Mouse (Mus musculus) midbrain, embryonic 11.5 days (tissue): ENCODE data around the gene Sval1. TPM values are rescaled to one million over a fixed set of nuclear protein-coding genes. Genes with fewer than 3 reads are reported as not detected.

Experiments
- ATAC-seq: fragments of 200-750 bp; cut with Nextera tagmentation; 2 replicates; pipeline ENCODE4 v1.8.0; 2017; ENCODE audit warnings: moderate TSS enrichment, moderate library complexity; ENCODE audit not compliant: low FRiP score
- DNase-seq: peaks from one replicate; pipeline ENCODE4 v3.0.0; 2015; ENCODE audit warnings: low spot score; ENCODE audit errors: missing footprints
- H3K27ac ChIP-seq: fragments of 300-500 bp; sonication (generic); 2 replicates; pipeline ENCODE4 v1.5.1; 2014; ENCODE audit warnings: low read depth, low read length
- H3K27me3 ChIP-seq: fragments of 300-500 bp; sonication (generic); 2 replicates; pipeline ENCODE4 v1.6.1; 2014; ENCODE audit warnings: mild to moderate bottlenecking, low read length, moderate library complexity, mixed read lengths; ENCODE audit not compliant: control insufficient read depth, insufficient read depth
- H3K36me3 ChIP-seq: fragments of 300-500 bp; sonication (generic); 2 replicates; pipeline ENCODE4 v1.6.1; 2014; ENCODE audit warnings: mild to moderate bottlenecking, low read length, moderate library complexity, mixed read lengths; ENCODE audit not compliant: control insufficient read depth, insufficient read depth
- H3K4me1 ChIP-seq: fragments of 300-500 bp; sonication (generic); 2 replicates; pipeline ENCODE4 v1.6.1; 2014; ENCODE audit warnings: low read length; ENCODE audit not compliant: control insufficient read depth, insufficient read depth
- H3K4me2 ChIP-seq: fragments of 300-500 bp; sonication (generic); 2 replicates; pipeline ENCODE4 v1.6.1; 2014; ENCODE audit warnings: mild to moderate bottlenecking, moderate library complexity
- H3K4me3 ChIP-seq: fragments of 300-500 bp; sonication (generic); 2 replicates; pipeline ENCODE4 v1.5.1; 2014; ENCODE audit warnings: low read depth, low read length
- H3K9ac ChIP-seq: fragments of 300-500 bp; sonication (generic); 2 replicates; pipeline ENCODE4 v1.6.1; 2014; ENCODE audit warnings: low read length
- H3K9me3 ChIP-seq: fragments of 300-500 bp; sonication (generic); 2 replicates; pipeline ENCODE4 v1.6.1; 2016; ENCODE audit warnings: low read length; ENCODE audit not compliant: control insufficient read depth
- WGBS: fragments of 180-500 bp; shearing (Covaris S2); extraction: QIAGEN DNeasy Blood & Tissue Kit; methylation state at CpG from one replicate; pipeline ENCODE4 v1.1.7; 2014; 5-methylcytosine and 5-hydroxymethylcytosine counted together
- polyA plus RNA-seq: library from polyadenylated mRNA; unstranded; fragments of >200 nt; fragmentation: Nextera tagmentation; extraction: Ambion mirVana; gene quantifications from 2 replicates; pipeline ENCODE4 v1.2.1, GENCODE M21; 2014

The Sval1 gene
- polyA plus RNA-seq = not detected in 2 replicates

- Histone ChIP-seq H3K27ac (no peak within 1 kb of the TSS), H3K36me3 (no peaks in the 10 kb centered on the region), H3K27me3 (no peaks in the 10 kb centered on the region), H3K4me1 (no peaks in the 10 kb centered on the region), H3K9ac (no peak within 1 kb of the TSS), H3K4me2 (no peak within 1 kb of the TSS), H3K9me3 (no peaks in the 10 kb centered on the region), H3K4me3 (no peak within 1 kb of the TSS)
- 71% methylated on average over 1 of the region's 1 CpGs for WGBS
- DNase-seq = no peak
- no peak for ATAC-seq
Observed at GRCm38 (mm10) chr6:41951330-41951729, at the start of gene Sval1. Gene Sval1, plus strand, starts transcription at chr6:41951630.

- no peak overlapping the region for H3K4me2 ChIP-seq
- H3K9me3 ChIP-seq = no peaks in the 10 kb centered on the region
- no peaks in the 10 kb centered on the region for H3K27me3 ChIP-seq
- WGBS = 89% methylated on average over 5 of the region's 5 CpGs
- DNase-seq (no peak), ATAC-seq (no peak)
- no peak overlapping the region for H3K27ac ChIP-seq
- H3K9ac ChIP-seq = no peak overlapping the region
- no peak overlapping the region for H3K4me3 ChIP-seq
- no peaks in the 10 kb centered on the region for H3K36me3 ChIP-seq
- no peaks in the 10 kb centered on the region for H3K4me1 ChIP-seq
Observed at GRCm38 (mm10) chr6:41911625-41912024, 39.8 kb upstream of the Sval1 start.

GRCm38 (mm10) chr6:41914883-41915282 lies 36.5 kb upstream of the Sval1 start:
- ATAC-seq (no peak), DNase-seq (no peak)
- Histone ChIP-seq H3K27me3 (no peaks in the 10 kb centered on the region), H3K4me2 (no peak overlapping the region), H3K36me3 (no peaks in the 10 kb centered on the region), H3K27ac (no peak overlapping the region), H3K4me1 (no peaks in the 10 kb centered on the region), H3K9ac (no peak overlapping the region), H3K9me3 (no peaks in the 10 kb centered on the region), H3K4me3 (no peak overlapping the region)
- 95% methylated on average over 2 of the region's 2 CpGs for WGBS

- Histone ChIP-seq H3K4me2 (no peak within 1 kb of the TSS), H3K4me3 (no peak within 1 kb of the TSS)
- WGBS = 67% methylated on average over 1 of the region's 1 CpGs
Observed at GRCm38 (mm10) chr6:41967840-41968239, 16.4 kb downstream of the Sval1 start, which contains the start of gene Sval3. Gene Sval3, plus strand, starts transcription at chr6:41968140.

More at GRCm38 (mm10) chr6:41967840-41968239, 16.4 kb downstream of the Sval1 start, which contains the start of gene Sval3:
- H3K9me3 ChIP-seq = no peaks in the 10 kb centered on the region
- H3K36me3 ChIP-seq = no peaks in the 10 kb centered on the region
- no peaks in the 10 kb centered on the region for H3K4me1 ChIP-seq
- no peaks in the 10 kb centered on the region for H3K27me3 ChIP-seq
- no peak within 1 kb of the TSS for H3K9ac ChIP-seq
- DNase-seq (no peak), ATAC-seq (no peak)
- no peak within 1 kb of the TSS for H3K27ac ChIP-seq

Other genes with a start within 250 kb of the Sval1 start
- gene Kel, start 247.3 kb upstream of the Sval1 start, polyA plus RNA-seq = 11.0 and 11.7 TPM in 2 replicates
- gene Olfr459, start 176.5 kb upstream of the Sval1 start, polyA plus RNA-seq = not detected in 2 replicates
- gene Pip, start 104.1 kb upstream of the Sval1 start, polyA plus RNA-seq = not detected in 2 replicates
- not detected in 2 replicates for gene Sval2, start 98.6 kb upstream of the Sval1 start, polyA plus RNA-seq
- not detected in 2 replicates for gene Sval3, start 16.5 kb downstream of the Sval1 start, polyA plus RNA-seq
- gene Sva, start 86.8 kb downstream of the Sval1 start, polyA plus RNA-seq = not detected in 2 replicates
- gene Tas2r139, start 189.3 kb downstream of the Sval1 start, polyA plus RNA-seq = not detected in 2 replicates